8 mouse cellular contexts compared by ENCODE assay signal in the genomic region with DNA sequence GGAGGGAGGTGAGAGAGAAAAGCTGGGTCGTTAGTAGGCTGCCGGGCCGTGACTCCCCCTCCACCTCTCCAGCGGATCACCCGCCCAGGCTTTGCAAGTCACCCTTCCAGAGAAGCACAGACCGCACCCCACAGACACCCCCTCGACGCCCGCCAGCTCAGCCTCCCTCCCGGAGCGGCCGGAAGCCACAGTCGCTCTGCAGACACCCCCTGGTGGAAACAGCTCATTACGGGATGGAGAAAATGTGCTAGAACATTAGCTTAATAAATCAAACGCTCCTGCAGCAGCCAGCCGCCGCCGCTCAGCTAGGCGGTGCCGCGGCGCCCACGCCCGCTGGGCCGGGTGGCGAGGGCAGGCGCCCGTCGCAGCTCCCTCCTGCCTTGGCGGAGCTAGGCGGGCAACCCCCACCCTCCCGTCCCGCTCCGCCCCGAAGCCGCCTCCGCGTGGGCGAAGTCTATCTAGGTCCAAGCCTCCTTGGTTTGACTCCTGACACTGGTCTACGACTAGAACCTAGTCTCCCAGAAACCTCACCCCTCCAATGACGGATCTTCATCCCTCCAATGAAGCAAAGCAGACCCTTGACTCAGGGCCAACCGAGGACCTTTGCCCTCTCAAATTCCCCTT. TPM values are rescaled to one million over a fixed set of nuclear protein-coding genes. Genes with fewer than 3 reads are reported as not detected.
A peak's percentile ranks its signal among the peaks of the same experiment; 100 is the strongest.
DNase-seq lines count a peak whose midpoint lies in the region; ATAC-seq lines count a peak whose summit lies in the region.

No protein-coding gene starts in this region.

- H3K4me2 ChIP-seq in embryonic facial prominence, embryonic 12.5 days (replicated peaks): peak overlapping the region; percentile 70
- peak overlapping the region; percentile 63 for H3K4me2 ChIP-seq in limb, embryonic 11.5 days (ENCODE audit: low read depth, severe bottlenecking)
- peak overlapping the region; percentile 54 for H3K4me2 ChIP-seq in midbrain, embryonic 13.5 days (replicated peaks)

- peak; percentile 73 for ATAC-seq in cerebellum, adult (ENCODE audit: insufficient number of reproducible peaks, low FRiP score, low TSS enrichment)
- ATAC-seq in embryonic facial prominence, embryonic 12.5 days (ENCODE audit: insufficient number of reproducible peaks, insufficient read depth, low FRiP score, low TSS enrichment): peak; percentile 26
- peak; percentile 73; the same call in 1 of the 2 replicates for ATAC-seq in limb, embryonic 11.5 days (ENCODE audit: insufficient number of reproducible peaks, low FRiP score, low TSS enrichment, low read depth)
- ATAC-seq in midbrain, embryonic 13.5 days: peak; percentile 79

- DNase-seq in cerebellum, adult 11 months: no peak
- peak; percentile 97 for DNase-seq in heart, adult 11 months
- peak; percentile 76 for DNase-seq in kidney, adult 11 months
- peak; percentile 84 for DNase-seq in limb, embryonic 11.5 days (ENCODE audit: low spot score)
- DNase-seq in spleen, adult 12 weeks (ENCODE audit: low spot score): peak; percentile 60

- H3K9ac ChIP-seq in embryonic facial prominence, embryonic 12.5 days: peak overlapping the region; percentile 50
- 0 out of 2 replicates have a peak overlapping the region, but pooled peaks have one; percentile 24 for H3K9ac ChIP-seq in limb, embryonic 11.5 days (ENCODE audit: low read length)
- H3K9ac ChIP-seq in midbrain, embryonic 13.5 days (replicated peaks): peak overlapping the region; percentile 64

- no peaks in the 10 kb centered on the region for H3K27me3 ChIP-seq in embryonic facial prominence, embryonic 12.5 days
- no peaks in the 10 kb centered on the region for H3K27me3 ChIP-seq in limb, embryonic 11.5 days (ENCODE audit: control insufficient read depth, insufficient read depth, low read length)
- H3K27me3 ChIP-seq in midbrain, embryonic 13.5 days: peaks cover 27% of the 10 kb centered on the region

- no peaks in the 10 kb centered on the region for H3K36me3 ChIP-seq in embryonic facial prominence, embryonic 12.5 days
- H3K36me3 ChIP-seq in limb, embryonic 11.5 days (ENCODE audit: control insufficient read depth, insufficient read depth, low read length): no peaks in the 10 kb centered on the region
- H3K36me3 ChIP-seq in midbrain, embryonic 13.5 days: no peaks in the 10 kb centered on the region

- H3K27ac ChIP-seq in embryonic facial prominence, embryonic 12.5 days: peak overlapping the region; percentile 52; the same call in 1 of the 2 replicates
- H3K27ac ChIP-seq in limb, embryonic 11.5 days (replicated peaks; ENCODE audit: low read depth, low read length): peak overlapping the region; percentile 68
- no peak overlapping the region for H3K27ac ChIP-seq in midbrain, embryonic 13.5 days

- H3K4me3 ChIP-seq in embryonic facial prominence, embryonic 12.5 days: peak overlapping the region; percentile 39
- H3K4me3 ChIP-seq in limb, embryonic 11.5 days (ENCODE audit: low read depth, low read length): peak overlapping the region; percentile 19
- peak overlapping the region; percentile 32 for H3K4me3 ChIP-seq in midbrain, embryonic 13.5 days (replicated peaks)

- H3K9me3 ChIP-seq in embryonic facial prominence, embryonic 12.5 days: no peaks in the 10 kb centered on the region
- H3K9me3 ChIP-seq in limb, embryonic 11.5 days (ENCODE audit: control insufficient read depth, low read length): no peaks in the 10 kb centered on the region
- no peaks in the 10 kb centered on the region for H3K9me3 ChIP-seq in midbrain, embryonic 13.5 days

- H3K4me1 ChIP-seq in embryonic facial prominence, embryonic 12.5 days: peaks cover 48% of the 10 kb centered on the region
- peaks cover 36% of the 10 kb centered on the region for H3K4me1 ChIP-seq in limb, embryonic 11.5 days (ENCODE audit: control insufficient read depth, insufficient read depth, low read length)
- peaks cover 16% of the 10 kb centered on the region for H3K4me1 ChIP-seq in midbrain, embryonic 13.5 days (replicated peaks)

- 1% methylated on average over 42 of the region's 42 CpGs for WGBS in embryonic facial prominence, embryonic 12.5 days
- WGBS in limb, embryonic 11.5 days: under 1% methylated on average over 42 of the region's 42 CpGs
- WGBS in midbrain, embryonic 13.5 days: under 1% methylated on average over 42 of the region's 42 CpGs

RNA-seq across cellular contexts. Expression of gene Acot11, which starts 23.1 kb away (rescaled TPM):
- polyA plus RNA-seq in embryonic facial prominence, embryonic 12.5 days (2016; fragmentation: Nextera tagmentation; extraction: Ambion mirVana): 1.9 and 3.0 TPM in 2 replicates
- 6.5 and 10.1 TPM in 2 replicates for polyA plus RNA-seq in limb, embryonic 11.5 days (2014; fragmentation: Nextera tagmentation; extraction: Ambion mirVana)
- polyA plus RNA-seq in midbrain, embryonic 13.5 days (2015; fragmentation: Nextera tagmentation; extraction: Ambion mirVana): 1.00 and 1.4 TPM in 2 replicates

Comparison
In these comparisons a context has a peak if more than half of its experiments do, and no peak if none do; other contexts are left out.
1. ATAC-seq: peak in every context shown above with its lines; median percentile 79 in midbrain, embryonic 13.5 days; 73 in cerebellum, adult; 73 in limb, embryonic 11.5 days; 26 in embryonic facial prominence, embryonic 12.5 days.